Mouse (Mus musculus) midbrain, embryonic 11.5 days (tissue): ENCODE data around the gene Akap2. TPM values are rescaled to one million over a fixed set of nuclear protein-coding genes. Genes with fewer than 3 reads are reported as not detected.

Experiments used
- ATAC-seq: fragments of 200-750 bp; cut with Nextera tagmentation; 2 replicates; pipeline ENCODE4 v1.8.0; 2017; ENCODE audit warnings: moderate TSS enrichment, moderate library complexity; ENCODE audit not compliant: low FRiP score
- DNase-seq: peaks from one replicate; pipeline ENCODE4 v3.0.0; 2015; ENCODE audit warnings: low spot score; ENCODE audit errors: missing footprints
- H3K27ac ChIP-seq: fragments of 300-500 bp; sonication (generic); 2 replicates; pipeline ENCODE4 v1.5.1; 2014; ENCODE audit warnings: low read depth, low read length
- H3K27me3 ChIP-seq: fragments of 300-500 bp; sonication (generic); 2 replicates; pipeline ENCODE4 v1.6.1; 2014; ENCODE audit warnings: mild to moderate bottlenecking, low read length, moderate library complexity, mixed read lengths; ENCODE audit not compliant: control insufficient read depth, insufficient read depth
- H3K36me3 ChIP-seq: fragments of 300-500 bp; sonication (generic); 2 replicates; pipeline ENCODE4 v1.6.1; 2014; ENCODE audit warnings: mild to moderate bottlenecking, low read length, moderate library complexity, mixed read lengths; ENCODE audit not compliant: control insufficient read depth, insufficient read depth
- H3K4me1 ChIP-seq: fragments of 300-500 bp; sonication (generic); 2 replicates; pipeline ENCODE4 v1.6.1; 2014; ENCODE audit warnings: low read length; ENCODE audit not compliant: control insufficient read depth, insufficient read depth
- H3K4me2 ChIP-seq: fragments of 300-500 bp; sonication (generic); 2 replicates; pipeline ENCODE4 v1.6.1; 2014; ENCODE audit warnings: mild to moderate bottlenecking, moderate library complexity
- H3K4me3 ChIP-seq: fragments of 300-500 bp; sonication (generic); 2 replicates; pipeline ENCODE4 v1.5.1; 2014; ENCODE audit warnings: low read depth, low read length
- H3K9ac ChIP-seq: fragments of 300-500 bp; sonication (generic); 2 replicates; pipeline ENCODE4 v1.6.1; 2014; ENCODE audit warnings: low read length
- H3K9me3 ChIP-seq: fragments of 300-500 bp; sonication (generic); 2 replicates; pipeline ENCODE4 v1.6.1; 2016; ENCODE audit warnings: low read length; ENCODE audit not compliant: control insufficient read depth
- WGBS: fragments of 180-500 bp; shearing (Covaris S2); extraction: QIAGEN DNeasy Blood & Tissue Kit; methylation state at CpG from one replicate; pipeline ENCODE4 v1.1.7; 2014; 5-methylcytosine and 5-hydroxymethylcytosine counted together
- polyA plus RNA-seq: library from polyadenylated mRNA; unstranded; fragments of >200 nt; fragmentation: Nextera tagmentation; extraction: Ambion mirVana; gene quantifications from 2 replicates; pipeline ENCODE4 v1.2.1, GENCODE M21; 2014

Akap2 gene
- polyA plus RNA-seq, 1 experiment from 2014 or later: 17.9 TPM

DNA sequence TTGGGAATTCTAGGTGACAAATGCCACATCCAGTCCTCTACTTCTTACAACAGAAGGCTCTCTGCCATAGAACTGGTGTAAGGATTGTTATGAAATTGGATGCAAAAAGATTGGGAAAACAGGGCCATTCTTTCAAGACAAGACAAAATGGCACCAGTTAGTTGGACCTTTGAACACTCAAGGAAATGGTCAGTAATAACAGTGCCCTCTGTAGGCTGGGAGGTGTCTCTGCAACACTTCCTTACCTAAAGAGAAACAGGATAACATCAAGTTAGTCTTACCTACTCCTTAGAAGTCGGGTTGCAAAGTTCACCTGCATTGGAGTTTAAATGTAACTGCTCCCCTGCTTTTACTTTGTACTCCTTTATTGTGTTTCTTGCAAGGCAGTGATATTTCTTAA, 1.9 kb downstream of the Akap2 start:
- ATAC-seq: no peak
- H3K4me2 ChIP-seq: no peak overlapping the region
- no peaks in the 10 kb centered on the region for H3K4me1 ChIP-seq
- H3K4me3 ChIP-seq: no peak overlapping the region
- DNase-seq: no peak
- 95% methylated on average over 1 of the region's 1 CpGs for WGBS
- no peaks in the 10 kb centered on the region for H3K36me3 ChIP-seq
- no peaks in the 10 kb centered on the region; the same call in 1 of the 2 replicates for H3K27me3 ChIP-seq
- H3K9ac ChIP-seq: no peak overlapping the region
- no peak overlapping the region for H3K27ac ChIP-seq
- no peaks in the 10 kb centered on the region for H3K9me3 ChIP-seq

DNA sequence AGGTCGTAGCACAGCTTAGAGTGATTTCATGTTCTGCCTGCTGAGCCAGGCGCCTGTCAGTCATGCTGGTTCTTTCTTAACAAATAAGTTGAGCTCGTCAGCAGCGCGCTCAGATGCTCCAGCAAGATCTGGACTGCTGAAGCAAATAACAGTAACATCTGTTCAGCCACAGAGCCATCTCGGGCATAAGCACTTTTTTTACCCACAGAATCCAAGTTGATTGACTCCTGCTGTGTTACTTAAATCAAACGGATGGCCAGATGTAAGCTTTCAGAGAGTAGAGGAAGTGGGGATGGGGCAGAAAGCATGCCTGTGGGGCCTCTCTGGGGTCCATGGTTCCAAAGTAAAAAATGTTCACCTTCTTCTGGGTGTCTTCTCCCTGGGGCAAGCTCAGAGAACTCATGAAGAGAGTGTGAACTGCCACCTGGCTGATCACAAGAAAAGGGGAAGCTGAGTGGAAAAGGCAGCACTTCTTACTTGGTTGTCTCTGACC, 3.5 kb downstream of the Akap2 start:
- 21% methylated on average over 7 of the region's 7 CpGs for WGBS
- Histone ChIP-seq H3K4me3 (no peak overlapping the region), H3K36me3 (no peaks in the 10 kb centered on the region), H3K9ac (no peak overlapping the region), H3K27ac (no peak overlapping the region), H3K4me2 (no peak overlapping the region), H3K4me1 (no peaks in the 10 kb centered on the region), H3K27me3 (no peaks in the 10 kb centered on the region; the same call in 1 of the 2 replicates), H3K9me3 (no peaks in the 10 kb centered on the region)
- ATAC-seq (no peak), DNase-seq (no peak)

DNA sequence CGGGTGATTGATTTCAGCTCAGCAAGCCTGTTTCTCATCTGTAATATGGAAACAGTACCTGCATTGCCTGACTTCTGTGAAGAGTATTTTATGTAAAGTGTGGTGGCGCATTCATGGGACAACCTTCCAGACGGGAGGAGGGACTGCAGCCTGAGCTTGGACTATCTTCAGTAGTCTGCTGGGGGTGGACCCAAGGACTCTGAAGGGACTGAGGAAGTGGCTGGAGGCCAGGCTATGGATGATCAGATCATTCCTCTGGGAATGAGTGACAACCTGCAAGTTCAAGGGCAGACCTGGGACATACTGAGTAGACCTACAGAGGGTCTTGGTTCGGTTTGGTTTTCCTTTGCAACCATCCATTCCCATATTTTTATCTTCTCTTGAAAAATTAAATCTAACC, 4.8 kb downstream of the Akap2 start:
- no peaks in the 10 kb centered on the region for H3K4me1 ChIP-seq
- WGBS: 90% methylated on average over 4 of the region's 4 CpGs
- no peak overlapping the region for H3K4me3 ChIP-seq
- DNase-seq (no peak), ATAC-seq (no peak)
- H3K9me3 ChIP-seq: no peaks in the 10 kb centered on the region
- no peaks in the 10 kb centered on the region for H3K27me3 ChIP-seq
- H3K36me3 ChIP-seq: no peaks in the 10 kb centered on the region
- no peak overlapping the region for H3K4me2 ChIP-seq
- no peak overlapping the region for H3K9ac ChIP-seq
- H3K27ac ChIP-seq: no peak overlapping the region

DNA sequence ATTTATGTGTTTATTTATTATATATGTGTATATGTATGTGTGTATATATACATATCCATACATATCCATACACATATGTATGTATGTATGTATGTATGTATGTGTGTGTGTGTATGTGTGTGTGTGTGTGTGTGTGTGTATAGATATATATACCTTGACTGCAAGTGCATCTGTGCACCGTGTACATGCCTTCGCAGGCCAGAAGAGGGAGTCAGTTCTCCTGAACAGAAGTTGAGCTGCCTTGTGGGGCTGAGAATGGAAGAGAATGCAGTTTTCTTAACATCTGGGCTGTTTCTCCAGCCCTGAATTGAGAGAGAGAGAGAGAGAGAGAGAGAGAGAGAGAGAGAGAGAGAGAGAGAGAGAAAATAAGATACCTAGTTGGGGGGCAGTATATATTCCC, 6.2 kb downstream of the Akap2 start:
- 57% methylated on average over 2 of the region's 2 CpGs for WGBS
- H3K36me3 ChIP-seq: no peaks in the 10 kb centered on the region
- H3K27me3 ChIP-seq: no peaks in the 10 kb centered on the region
- no peaks in the 10 kb centered on the region for H3K4me1 ChIP-seq
- DNase-seq (no peak), ATAC-seq (no peak)
- no peaks in the 10 kb centered on the region for H3K9me3 ChIP-seq
- H3K4me3 ChIP-seq: no peak overlapping the region
- H3K27ac ChIP-seq: no peak overlapping the region
- H3K4me2 ChIP-seq: no peak overlapping the region
- no peak overlapping the region for H3K9ac ChIP-seq

DNA sequence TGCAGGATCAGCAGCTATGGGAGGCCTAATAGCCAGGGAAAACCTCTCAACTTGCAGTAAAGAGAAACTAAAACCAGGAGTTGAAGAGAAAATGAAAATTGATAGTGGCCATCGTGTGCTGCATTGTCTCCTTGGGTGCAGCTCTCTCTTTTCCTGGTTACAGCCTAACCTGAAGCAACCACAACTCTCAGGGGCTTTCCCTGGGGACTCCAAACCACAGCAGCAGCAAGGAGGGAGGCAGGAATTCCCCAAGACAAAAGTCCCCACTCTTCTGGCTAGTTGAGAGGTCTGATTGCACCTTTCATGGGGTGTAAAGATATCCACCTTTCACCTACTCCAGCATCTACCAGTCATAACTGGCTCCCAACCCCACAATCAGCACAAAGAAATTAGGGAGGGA, 8.1 kb downstream of the Akap2 start:
- WGBS: 85% methylated on average over 1 of the region's 1 CpGs

DNA sequence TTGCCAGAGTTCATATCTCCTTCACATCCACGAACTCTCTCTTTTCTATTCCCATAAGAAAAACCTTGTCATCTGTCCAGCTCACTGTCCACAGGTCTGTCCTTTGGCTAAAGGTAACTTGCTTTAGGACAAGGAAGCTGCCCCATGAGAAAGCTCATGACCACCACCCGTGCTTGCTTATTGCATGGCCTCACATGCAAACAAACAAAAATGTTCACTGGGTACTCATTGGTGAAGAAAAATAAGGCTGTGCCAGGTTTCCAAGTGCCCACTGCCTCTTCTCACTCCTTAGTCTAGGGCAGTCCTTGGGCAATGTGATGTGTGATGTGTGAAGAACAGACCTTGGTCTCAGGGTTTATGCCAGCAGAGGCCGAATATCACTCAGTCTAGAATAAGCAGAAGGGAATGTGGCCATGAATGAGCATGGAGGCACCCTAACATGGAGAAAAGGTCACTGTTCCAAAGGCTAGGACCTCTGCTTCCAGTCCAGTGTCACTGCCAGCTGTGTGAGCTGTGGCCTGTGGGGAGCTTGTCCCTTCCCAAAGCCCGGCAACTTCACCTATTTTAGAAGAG, 11.2 kb downstream of the Akap2 start:
- no peak for ATAC-seq
- Histone ChIP-seq H3K27me3 (no peaks in the 10 kb centered on the region), H3K9me3 (no peaks in the 10 kb centered on the region), H3K9ac (no peak overlapping the region), H3K4me1 (no peaks in the 10 kb centered on the region), H3K36me3 (no peaks in the 10 kb centered on the region), H3K4me2 (no peak overlapping the region), H3K4me3 (no peak overlapping the region), H3K27ac (no peak overlapping the region)
- 86% methylated on average over 4 of the region's 4 CpGs for WGBS
- DNase-seq: no peak

More for the DNA sequence above, 8.1 kb downstream of the Akap2 start:
- Histone ChIP-seq H3K4me2 (no peak overlapping the region), H3K27ac (no peak overlapping the region), H3K4me3 (no peak overlapping the region), H3K4me1 (no peaks in the 10 kb centered on the region), H3K9me3 (no peaks in the 10 kb centered on the region), H3K9ac (no peak overlapping the region), H3K27me3 (no peaks in the 10 kb centered on the region), H3K36me3 (no peaks in the 10 kb centered on the region)
- ATAC-seq: no peak
- no peak for DNase-seq

DNA sequence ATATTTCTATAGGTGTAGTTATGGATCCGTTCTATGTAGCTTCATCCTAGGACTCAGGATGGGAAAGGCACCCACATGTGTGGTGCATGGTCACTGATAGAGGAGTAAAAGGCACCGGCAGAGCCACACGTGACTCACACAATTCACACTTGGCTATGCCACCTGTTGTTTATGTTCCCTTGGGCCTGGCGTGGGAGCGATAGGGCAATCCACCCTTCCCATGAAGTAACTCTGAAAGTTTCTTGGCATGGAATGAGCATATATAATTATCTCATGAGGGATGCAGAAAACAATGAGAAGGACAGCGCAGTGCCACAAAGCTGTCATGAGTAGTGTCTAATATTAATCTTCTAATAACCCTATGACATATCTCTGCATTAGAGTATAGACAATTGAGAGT, 12.6 kb downstream of the Akap2 start:
- H3K9ac ChIP-seq: no peak overlapping the region
- no peak overlapping the region for H3K4me2 ChIP-seq
- no peaks in the 10 kb centered on the region for H3K27me3 ChIP-seq
- no peak overlapping the region for H3K4me3 ChIP-seq
- ATAC-seq (no peak), DNase-seq (no peak)
- H3K4me1 ChIP-seq: no peaks in the 10 kb centered on the region
- WGBS: 94% methylated on average over 6 of the region's 6 CpGs
- H3K36me3 ChIP-seq: no peaks in the 10 kb centered on the region
- H3K27ac ChIP-seq: no peak overlapping the region
- no peaks in the 10 kb centered on the region for H3K9me3 ChIP-seq

DNA sequence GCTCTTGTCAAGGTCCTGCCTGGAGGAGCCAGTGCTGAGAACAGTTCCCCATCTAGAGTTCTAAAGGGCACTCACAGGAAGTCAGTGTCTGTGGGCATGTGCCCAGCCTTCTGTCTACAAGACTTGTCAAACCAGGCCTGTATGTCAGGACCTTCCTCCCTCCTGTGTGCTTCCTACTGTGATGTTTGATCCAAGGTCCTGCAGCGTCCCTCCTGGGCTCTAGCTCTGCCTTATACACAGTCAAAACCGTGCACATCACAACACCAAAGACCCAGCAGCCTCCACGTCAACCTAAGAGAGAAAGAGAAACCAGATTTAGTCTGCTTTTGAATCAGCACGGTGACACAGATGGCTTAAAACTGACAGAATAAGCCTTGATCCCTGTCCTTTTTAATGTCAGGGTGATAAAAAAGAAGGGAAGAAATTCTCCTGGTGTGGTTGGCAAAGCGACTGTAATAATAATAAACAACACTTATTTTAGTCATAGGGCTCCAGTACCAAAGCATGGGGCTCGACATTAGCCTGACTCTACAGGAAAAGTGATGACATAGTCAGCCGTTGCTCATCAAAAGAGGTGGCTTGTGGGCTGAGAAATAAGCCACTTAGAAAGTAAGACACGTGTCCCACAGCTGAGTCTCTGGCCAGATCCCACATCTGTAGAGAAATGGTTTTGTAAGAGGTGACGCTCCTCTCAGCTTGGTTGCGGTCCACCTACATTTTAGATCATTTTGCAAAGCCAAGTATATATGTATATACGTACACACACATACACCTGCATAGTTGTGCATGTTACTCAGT, 13.5 kb downstream of the Akap2 start:
- H3K27me3 ChIP-seq: no peaks in the 10 kb centered on the region
- DNase-seq: no peak
- no peak overlapping the region for H3K4me2 ChIP-seq
- no peak overlapping the region for H3K9ac ChIP-seq
- H3K36me3 ChIP-seq: no peaks in the 10 kb centered on the region
- H3K4me3 ChIP-seq: no peak overlapping the region
- WGBS: 84% methylated on average over 11 of the region's 11 CpGs
- no peaks in the 10 kb centered on the region for H3K4me1 ChIP-seq
- no peak overlapping the region for H3K27ac ChIP-seq
- no peaks in the 10 kb centered on the region for H3K9me3 ChIP-seq
- no peak for ATAC-seq

DNA sequence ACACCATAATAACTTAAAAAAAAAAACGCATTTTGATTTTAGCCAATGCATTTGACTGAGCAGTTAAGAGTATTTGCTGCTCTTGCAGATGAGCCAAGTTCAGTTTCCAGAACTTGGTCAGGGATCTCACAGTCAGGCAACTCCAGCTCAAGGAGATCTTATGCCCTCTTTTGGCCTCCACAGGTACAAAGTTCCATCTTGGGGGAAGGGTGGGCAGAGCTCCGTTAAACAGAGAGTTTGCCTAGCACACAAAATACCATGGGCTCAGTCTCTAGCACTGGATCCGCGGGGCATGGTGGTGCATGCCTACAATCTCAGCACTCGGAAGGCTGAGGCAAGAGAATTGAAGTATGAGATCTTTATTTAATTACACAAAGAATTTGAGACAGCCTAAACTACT, 14.9 kb downstream of the Akap2 start:
- Histone ChIP-seq H3K4me3 (no peak overlapping the region), H3K36me3 (no peaks in the 10 kb centered on the region), H3K9ac (no peak overlapping the region), H3K27ac (no peak overlapping the region), H3K4me2 (no peak overlapping the region), H3K4me1 (no peaks in the 10 kb centered on the region), H3K9me3 (no peaks in the 10 kb centered on the region), H3K27me3 (no peaks in the 10 kb centered on the region)
- ATAC-seq (no peak), DNase-seq (no peak)
- WGBS: 86% methylated on average over 5 of the region's 5 CpGs
